Mouse (Mus musculus): Measurements from ENCODE around the gene Ehmt2. TPM values are rescaled to one million over a fixed set of nuclear protein-coding genes. Genes with fewer than 3 reads are reported as not detected.
A peak's percentile ranks its signal among the peaks of the same experiment; 100 is the strongest.

The Ehmt2 gene
- polyA plus RNA-seq, 1 experiment from 2014 or later, result 121 TPM

GRCm38 (mm10) chr17:34885615-34886014, 12.7 kb upstream of the Ehmt2 start:
- no peaks in the 10 kb centered on the region for H3K9me3 ChIP-seq (ENCODE audit: control insufficient read depth, low read length)
- H3K9ac ChIP-seq (replicated peaks; ENCODE audit: low read depth, low read length), result no peak overlapping the region
- no peak overlapping the region for H3K4me3 ChIP-seq (replicated peaks; ENCODE audit: low read length)
- H3K4me2 ChIP-seq (ENCODE audit: low read length), result no peak overlapping the region
- no peak for ATAC-seq
- WGBS, result 83% methylated on average over 3 of the region's 3 CpGs
- H3K27me3 ChIP-seq (replicated peaks; ENCODE audit: control insufficient read depth, insufficient read depth, low read length), result 0 out of 2 replicates have a peak, but pooled peaks cover 3% of the 10 kb centered on the region
- no peaks in the 10 kb centered on the region for H3K36me3 ChIP-seq (ENCODE audit: control insufficient read depth, insufficient read depth)
- H3K27ac ChIP-seq (ENCODE audit: low read length), result no peak overlapping the region
- no peaks in the 10 kb centered on the region for H3K4me1 ChIP-seq (replicated peaks; ENCODE audit: control insufficient read depth, insufficient read depth, low read length)

- Histone ChIP-seq H3K9me3 (ENCODE audit: control insufficient read depth, low read length) (no peaks in the 10 kb centered on the region), H3K4me3 (replicated peaks; ENCODE audit: low read length) (no peak overlapping the region), H3K27ac (ENCODE audit: low read length) (no peak overlapping the region), H3K4me1 (replicated peaks; ENCODE audit: control insufficient read depth, insufficient read depth, low read length) (no peaks in the 10 kb centered on the region), H3K4me2 (ENCODE audit: low read length) (no peak overlapping the region), H3K36me3 (ENCODE audit: control insufficient read depth, insufficient read depth) (no peaks in the 10 kb centered on the region), H3K9ac (replicated peaks; ENCODE audit: low read depth, low read length) (no peak overlapping the region), H3K27me3 (replicated peaks; ENCODE audit: control insufficient read depth, insufficient read depth, low read length) (0 out of 2 replicates have a peak, but pooled peaks cover 3% of the 10 kb centered on the region)
- ATAC-seq, result no peak
- WGBS, result 85% methylated on average over 5 of the region's 5 CpGs
Measured at GRCm38 (mm10) chr17:34887942-34888341, 10.3 kb upstream of the Ehmt2 start.

DNA sequence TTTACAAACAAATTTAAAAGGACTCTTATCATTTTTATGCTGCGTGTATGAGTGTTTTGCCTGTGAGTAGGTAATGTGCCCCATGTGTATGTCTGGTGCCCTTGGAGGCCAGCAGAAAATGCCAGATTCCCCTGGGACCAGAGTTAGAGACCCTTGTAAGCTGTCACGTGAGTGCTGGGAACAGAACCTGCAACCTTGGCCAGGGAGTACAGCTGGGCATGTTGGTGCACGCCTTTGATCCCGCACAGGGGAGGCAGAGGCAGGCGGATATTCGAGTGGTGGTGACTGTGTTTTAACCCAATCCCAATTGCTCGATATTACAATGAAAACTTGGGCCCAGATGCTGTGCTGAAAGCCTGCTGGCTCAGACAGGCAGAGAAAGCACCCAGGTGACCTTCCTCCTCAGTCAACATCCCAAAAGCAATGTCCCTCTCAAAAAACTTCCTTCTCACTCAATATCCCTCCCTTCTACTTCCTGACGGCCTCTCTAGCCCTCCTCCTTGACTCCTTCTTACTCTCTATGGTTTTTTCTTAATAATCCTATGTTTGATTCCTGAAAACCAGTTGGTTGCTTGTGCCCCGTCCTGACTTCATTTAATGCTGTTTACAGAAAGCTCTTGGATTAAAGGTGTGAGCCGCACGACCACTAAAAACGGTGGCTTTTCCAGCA, 8.1 kb upstream of the Ehmt2 start:
- H3K27ac ChIP-seq (ENCODE audit: low read length), result no peak overlapping the region
- peaks cover 7% of the 10 kb centered on the region for H3K4me1 ChIP-seq (replicated peaks; ENCODE audit: control insufficient read depth, insufficient read depth, low read length)
- no peak for ATAC-seq
- H3K9ac ChIP-seq (replicated peaks; ENCODE audit: low read depth, low read length), result no peak overlapping the region
- WGBS, result 89% methylated on average over 12 of the region's 12 CpGs
- H3K9me3 ChIP-seq (ENCODE audit: control insufficient read depth, low read length), result no peaks in the 10 kb centered on the region
- no peak overlapping the region for H3K4me2 ChIP-seq (ENCODE audit: low read length)
- H3K27me3 ChIP-seq (replicated peaks; ENCODE audit: control insufficient read depth, insufficient read depth, low read length), result no peaks in the 10 kb centered on the region
- no peak overlapping the region for H3K4me3 ChIP-seq (replicated peaks; ENCODE audit: low read length)
- H3K36me3 ChIP-seq (ENCODE audit: control insufficient read depth, insufficient read depth), result no peaks in the 10 kb centered on the region

- WGBS, result 93% methylated on average over 2 of the region's 2 CpGs
- Histone ChIP-seq H3K4me2 (ENCODE audit: low read length) (no peak overlapping the region), H3K27me3 (replicated peaks; ENCODE audit: control insufficient read depth, insufficient read depth, low read length) (no peaks in the 10 kb centered on the region)
Measured at GRCm38 (mm10) chr17:34891377-34891776, 6.9 kb upstream of the Ehmt2 start.

DNA sequence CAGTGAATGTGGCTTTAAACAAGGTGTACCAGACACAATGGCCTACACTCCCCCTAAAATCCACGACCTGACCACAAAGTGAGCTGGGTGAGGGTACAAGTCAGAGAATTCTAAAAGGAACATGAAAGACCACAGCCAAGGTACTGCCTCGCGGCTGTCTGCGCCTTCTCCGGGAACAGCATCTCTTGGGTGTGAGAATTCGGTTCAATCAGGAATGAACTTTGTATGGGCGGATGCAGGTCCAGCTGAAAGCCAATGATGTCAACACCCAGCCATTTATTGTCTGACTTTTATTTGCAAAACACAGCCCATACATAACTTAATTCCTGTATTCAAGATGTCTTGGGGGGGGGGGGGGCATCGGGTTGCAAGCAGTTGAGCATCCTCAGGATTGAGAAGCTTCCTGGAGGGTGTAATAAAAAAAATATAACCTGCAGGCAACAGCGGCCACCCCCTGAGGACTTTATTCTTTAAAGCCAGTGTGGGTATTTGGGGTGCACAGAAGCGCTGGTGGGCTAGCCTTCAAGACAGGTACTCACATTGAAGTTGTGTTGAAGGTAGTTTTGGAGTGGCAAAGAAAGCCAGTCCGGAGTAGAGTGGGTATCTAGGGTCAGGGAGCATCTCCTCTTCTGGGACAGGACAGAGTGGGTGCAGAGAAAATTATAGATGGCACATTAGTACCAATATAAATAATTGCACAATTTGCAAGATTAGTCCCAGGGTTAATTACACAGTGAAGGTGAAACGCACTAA, 5.0 kb upstream of the Ehmt2 start:
- peak overlapping the region; percentile 93 for H3K9ac ChIP-seq (replicated peaks; ENCODE audit: low read depth, low read length)
- ATAC-seq, result no peak
- peaks cover 5% of the 10 kb centered on the region for H3K36me3 ChIP-seq (ENCODE audit: control insufficient read depth, insufficient read depth)
- peaks cover 34% of the 10 kb centered on the region for H3K4me1 ChIP-seq (replicated peaks; ENCODE audit: control insufficient read depth, insufficient read depth, low read length)
- peak overlapping the region; percentile 55 for H3K4me3 ChIP-seq (replicated peaks; ENCODE audit: low read length)
- H3K4me2 ChIP-seq (ENCODE audit: low read length), result peak overlapping the region; percentile 56
- no peaks in the 10 kb centered on the region for H3K9me3 ChIP-seq (ENCODE audit: control insufficient read depth, low read length)
- no peaks in the 10 kb centered on the region for H3K27me3 ChIP-seq (replicated peaks; ENCODE audit: control insufficient read depth, insufficient read depth, low read length)
- peak overlapping the region; percentile 75 for H3K27ac ChIP-seq (ENCODE audit: low read length)
- WGBS, result 70% methylated on average over 12 of the region's 12 CpGs

More at GRCm38 (mm10) chr17:34891377-34891776, 6.9 kb upstream of the Ehmt2 start:
- no peak overlapping the region for H3K9ac ChIP-seq (replicated peaks; ENCODE audit: low read depth, low read length)
- no peak overlapping the region for H3K27ac ChIP-seq (ENCODE audit: low read length)
- H3K36me3 ChIP-seq (ENCODE audit: control insufficient read depth, insufficient read depth), result peaks cover 3% of the 10 kb centered on the region
- ATAC-seq, result no peak
- H3K4me3 ChIP-seq (replicated peaks; ENCODE audit: low read length), result no peak overlapping the region
- peaks cover 18% of the 10 kb centered on the region for H3K4me1 ChIP-seq (replicated peaks; ENCODE audit: control insufficient read depth, insufficient read depth, low read length)
- no peaks in the 10 kb centered on the region for H3K9me3 ChIP-seq (ENCODE audit: control insufficient read depth, low read length)

GRCm38 (mm10) chr17:34894074-34894597, 4.1 kb upstream of the Ehmt2 start:
- Histone ChIP-seq H3K4me3 (replicated peaks; ENCODE audit: low read length) (peak overlapping the region; percentile 55), H3K4me2 (ENCODE audit: low read length) (peak overlapping the region; percentile 69), H3K27me3 (replicated peaks; ENCODE audit: control insufficient read depth, insufficient read depth, low read length) (no peaks in the 10 kb centered on the region), H3K27ac (ENCODE audit: low read length) (peak overlapping the region; percentile 92), H3K9ac (replicated peaks; ENCODE audit: low read depth, low read length) (peak overlapping the region; percentile 93), H3K9me3 (ENCODE audit: control insufficient read depth, low read length) (no peaks in the 10 kb centered on the region), H3K36me3 (ENCODE audit: control insufficient read depth, insufficient read depth) (peaks cover 5% of the 10 kb centered on the region), H3K4me1 (replicated peaks; ENCODE audit: control insufficient read depth, insufficient read depth, low read length) (peaks cover 34% of the 10 kb centered on the region)
- peak; percentile 84 for ATAC-seq
- WGBS, result under 1% methylated on average over 31 of the region's 51 CpGs

GRCm38 (mm10) chr17:34894801-34895530, 3.3 kb upstream of the Ehmt2 start:
- Histone ChIP-seq H3K9me3 (ENCODE audit: control insufficient read depth, low read length) (no peaks in the 10 kb centered on the region), H3K4me2 (ENCODE audit: low read length) (peak overlapping the region; percentile 69), H3K27me3 (replicated peaks; ENCODE audit: control insufficient read depth, insufficient read depth, low read length) (no peaks in the 10 kb centered on the region), H3K4me1 (replicated peaks; ENCODE audit: control insufficient read depth, insufficient read depth, low read length) (peaks cover 37% of the 10 kb centered on the region), H3K4me3 (replicated peaks; ENCODE audit: low read length) (peak overlapping the region; percentile 55), H3K36me3 (ENCODE audit: control insufficient read depth, insufficient read depth) (peaks cover 5% of the 10 kb centered on the region), H3K9ac (replicated peaks; ENCODE audit: low read depth, low read length) (peak overlapping the region; percentile 93), H3K27ac (ENCODE audit: low read length) (peak overlapping the region; percentile 92)
- peak; percentile 29 for ATAC-seq
- WGBS, result 5% methylated on average over 47 of the region's 51 CpGs

- H3K9me3 ChIP-seq (ENCODE audit: control insufficient read depth, low read length), result no peaks in the 10 kb centered on the region
- H3K27me3 ChIP-seq (replicated peaks; ENCODE audit: control insufficient read depth, insufficient read depth, low read length), result no peaks in the 10 kb centered on the region
- peak overlapping the region; percentile 93 for H3K9ac ChIP-seq (replicated peaks; ENCODE audit: low read depth, low read length)
- peak overlapping the region; percentile 69 for H3K4me2 ChIP-seq (ENCODE audit: low read length)
- H3K4me3 ChIP-seq (replicated peaks; ENCODE audit: low read length), result peak overlapping the region; percentile 55
- WGBS, result 86% methylated on average over 15 of the region's 15 CpGs
- peaks cover 5% of the 10 kb centered on the region for H3K36me3 ChIP-seq (ENCODE audit: control insufficient read depth, insufficient read depth)
- no peak for ATAC-seq
- peaks cover 44% of the 10 kb centered on the region for H3K4me1 ChIP-seq (replicated peaks; ENCODE audit: control insufficient read depth, insufficient read depth, low read length)
- H3K27ac ChIP-seq (ENCODE audit: low read length), result peak overlapping the region; percentile 92
Measured at GRCm38 (mm10) chr17:34895724-34896123, 2.5 kb upstream of the Ehmt2 start.

DNA sequence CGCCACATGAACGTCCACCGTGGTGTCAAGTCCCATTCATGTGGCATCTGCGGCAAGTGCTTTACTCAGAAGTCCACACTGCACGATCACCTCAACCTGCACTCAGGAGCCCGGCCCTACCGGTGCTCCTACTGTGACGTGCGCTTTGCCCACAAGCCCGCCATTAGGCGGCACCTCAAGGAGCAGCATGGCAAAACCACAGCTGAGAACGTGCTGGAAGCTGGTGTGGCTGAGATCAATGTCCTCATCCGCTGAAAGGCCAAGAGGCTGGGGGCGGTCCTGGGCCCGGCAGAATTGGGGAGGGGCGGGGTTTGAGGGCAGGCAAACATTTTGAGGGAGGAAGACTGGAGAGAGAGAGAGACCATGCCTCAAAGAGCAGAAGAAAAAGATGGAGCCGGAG, 1.9 kb upstream of the Ehmt2 start:
- Histone ChIP-seq H3K4me3 (replicated peaks; ENCODE audit: low read length) (no peak overlapping the region), H3K9me3 (ENCODE audit: control insufficient read depth, low read length) (no peaks in the 10 kb centered on the region), H3K9ac (replicated peaks; ENCODE audit: low read depth, low read length) (no peak overlapping the region), H3K36me3 (ENCODE audit: control insufficient read depth, insufficient read depth) (peaks cover 8% of the 10 kb centered on the region), H3K4me2 (ENCODE audit: low read length) (peak overlapping the region; percentile 14), H3K4me1 (replicated peaks; ENCODE audit: control insufficient read depth, insufficient read depth, low read length) (peaks cover 46% of the 10 kb centered on the region), H3K27ac (ENCODE audit: low read length) (no peak overlapping the region), H3K27me3 (replicated peaks; ENCODE audit: control insufficient read depth, insufficient read depth, low read length) (no peaks in the 10 kb centered on the region)
- WGBS, result 81% methylated on average over 17 of the region's 17 CpGs
- no peak for ATAC-seq

Data from forebrain, embryonic 16.5 days (tissue).